Mouse (Mus musculus) cerebellum, adult 2 months (tissue): ENCODE measurements around the gene Zfp287. TPM values are rescaled to one million over a fixed set of nuclear protein-coding genes. Genes with fewer than 3 reads are reported as not detected.
A peak's percentile ranks its signal among the peaks of the same experiment; 100 is the strongest.
"Not testable (repeated sequence)": the region's sequence is repeated elsewhere in the genome, so short reads cannot be mapped to it uniquely, and the experiment has no call there.

Source experiments
- DNase-seq, 2 experiments: peaks; one replicate each; pipeline ENCODE4 v3.0.0; 2021
- H3K27ac ChIP-seq: fragments of 200-500 bp; 2 replicates; pipeline ENCODE4 v1.5.1; 2012; ENCODE audit warnings: low read length, control low read depth, inconsistent platforms; ENCODE audit not compliant: insufficient read depth
- H3K27me3 ChIP-seq: fragments of 200-500 bp; 2 replicates; pipeline ENCODE4 v1.6.1; 2012; ENCODE audit warnings: inconsistent platforms, mild to moderate bottlenecking, low read length, moderate library complexity; ENCODE audit not compliant: control insufficient read depth, insufficient read depth
- H3K4me1 ChIP-seq: fragments of 200-500 bp; 2 replicates; pipeline ENCODE4 v1.6.1; 2011; ENCODE audit warnings: low read length; ENCODE audit not compliant: control insufficient read depth, insufficient read depth
- H3K4me3 ChIP-seq: fragments of 200-500 bp; replicated peaks from 2 replicates; pipeline ENCODE3; 2011; ENCODE audit warnings: mild to moderate bottlenecking, low read depth, low read length, control low read depth; ENCODE audit not compliant: insufficient read depth
- CTCF ChIP-seq: fragments of 200-500 bp; IDR thresholded peaks from 2 replicates; pipeline ENCODE4 v1.5.1; 2011; ENCODE audit warnings: low read depth, mild to moderate bottlenecking, control low read depth, low read length, moderate library complexity, borderline replicate concordance; ENCODE audit not compliant: insufficient read depth
- POLR2A ChIP-seq: fragments of 200-500 bp; IDR thresholded peaks from 2 replicates; pipeline ENCODE4 v1.6.1; 2011; ENCODE audit warnings: low read length, control low read depth, borderline replicate concordance; ENCODE audit not compliant: insufficient read depth
- WGBS: fragments of 180-500 bp; shearing (Covaris S2); methylation state at CpG from one replicate; pipeline ENCODE4 v1.1.7; 2018; 5-methylcytosine and 5-hydroxymethylcytosine counted together
- polyA plus RNA-seq: library from polyadenylated mRNA; depleted of rRNA; stranded (reverse); fragments of >200 nt; gene quantifications from 2 replicates; pipeline ENCODE4 v1.2.3, GENCODE M21; 2012

The Zfp287 gene
- polyA plus RNA-seq, 1 experiment: 13.9 TPM

- WGBS: 89% methylated on average over 8 of the region's 8 CpGs
- Histone ChIP-seq H3K27me3 (no peaks in the 10 kb centered on the region), H3K27ac (no peak within 1 kb of the TSS), H3K4me3 (no peak within 1 kb of the TSS), H3K4me1 (no peaks in the 10 kb centered on the region)
- DNase-seq: no peak
- TF ChIP-seq CTCF (no peak), POLR2A (no peak)
Measured at GRCm38 (mm10) chr11:62752780-62753179, 21.1 kb upstream of the Zfp287 start, which contains the start of gene Gm10428. Gm10428 (plus strand) TSS chr11:62753100.

- WGBS: 87% methylated on average over 11 of the region's 11 CpGs
- TF ChIP-seq POLR2A (no peak), CTCF (no peak)
- no peak overlapping the region for H3K27ac ChIP-seq
- DNase-seq: no peak
- no peaks in the 10 kb centered on the region for H3K27me3 ChIP-seq
- H3K4me1 ChIP-seq: no peaks in the 10 kb centered on the region
- H3K4me3 ChIP-seq: no peak overlapping the region
Measured at GRCm38 (mm10) chr11:62752191-62752590, 20.5 kb upstream of the Zfp287 start.

GRCm38 (mm10) chr11:62749445-62749844 lies 17.7 kb upstream of the Zfp287 start:
- WGBS: 91% methylated on average over 13 of the region's 13 CpGs
- not testable (repeated sequence) for H3K4me1 ChIP-seq, H3K4me3 ChIP-seq, H3K27ac ChIP-seq, DNase-seq, H3K27me3 ChIP-seq

- H3K4me3 ChIP-seq: no peak overlapping the region
- 71% methylated on average over 4 of the region's 4 CpGs for WGBS
- H3K27ac ChIP-seq: no peak overlapping the region
- no peaks in the 10 kb centered on the region for H3K4me1 ChIP-seq
- DNase-seq: no peak
- H3K27me3 ChIP-seq: no peaks in the 10 kb centered on the region
- no peak for TF ChIP-seq CTCF
- no peak for TF ChIP-seq POLR2A
Measured at GRCm38 (mm10) chr11:62748062-62748461, 16.4 kb upstream of the Zfp287 start.

GRCm38 (mm10) chr11:62747227-62747626 lies 15.5 kb upstream of the Zfp287 start:
- TF ChIP-seq CTCF (no peak), POLR2A (no peak)
- 72% methylated on average over 9 of the region's 9 CpGs for WGBS
- H3K27ac ChIP-seq: no peak overlapping the region
- DNase-seq: no peak
- no peak overlapping the region for H3K4me3 ChIP-seq
- H3K27me3 ChIP-seq: no peaks in the 10 kb centered on the region
- H3K4me1 ChIP-seq: no peaks in the 10 kb centered on the region

GRCm38 (mm10) chr11:62746001-62746533 lies 14.4 kb upstream of the Zfp287 start:
- Histone ChIP-seq H3K4me3 (peak overlapping the region; percentile 88), H3K27ac (0 out of 2 replicates have a peak overlapping the region, but pooled peaks have one; percentile 22), H3K4me1 (no peaks in the 10 kb centered on the region), H3K27me3 (no peaks in the 10 kb centered on the region)
- WGBS: under 1% methylated on average over 27 of the region's 27 CpGs
- no peak for TF ChIP-seq POLR2A
- peak; percentile 33; the same call in 1 of the 2 replicates for TF ChIP-seq CTCF
- peak; percentile 81 to 90 for DNase-seq

- Histone ChIP-seq H3K27ac (no peak overlapping the region), H3K4me1 (no peaks in the 10 kb centered on the region), H3K4me3 (no peak overlapping the region), H3K27me3 (no peaks in the 10 kb centered on the region)
- TF ChIP-seq POLR2A: no peak
- peak; percentile 89 for TF ChIP-seq CTCF
- peak; percentile 62 to 73 for DNase-seq
- WGBS: 52% methylated on average over 5 of the region's 5 CpGs
Measured at GRCm38 (mm10) chr11:62744103-62744502, 12.4 kb upstream of the Zfp287 start.

- no peaks in the 10 kb centered on the region for H3K27me3 ChIP-seq
Measured at GRCm38 (mm10) chr11:62742261-62742957, 10.7 kb upstream of the Zfp287 start.

More at GRCm38 (mm10) chr11:62742261-62742957, 10.7 kb upstream of the Zfp287 start:
- Histone ChIP-seq H3K4me1 (no peaks in the 10 kb centered on the region), H3K27ac (no peak overlapping the region), H3K4me3 (no peak overlapping the region)
- WGBS: 85% methylated on average over 10 of the region's 10 CpGs
- no peak for DNase-seq
- no peak for TF ChIP-seq POLR2A
- TF ChIP-seq CTCF: no peak
